Mouse (Mus musculus) retina, embryonic 14.5 days (tissue): ENCODE data around the gene Gcdh.
A peak's percentile ranks its signal among the peaks of the same experiment; 100 is the strongest.
"Not testable (repeated sequence)": the region's sequence is repeated elsewhere in the genome, so short reads cannot be mapped to it uniquely, and the experiment has no call there.

Source experiments
- DNase-seq: peaks from one replicate; pipeline ENCODE4 v3.0.0-alpha.2; 2015; ENCODE audit warnings: low spot score

The Gcdh gene

GRCm38 (mm10) chr8:84910551-84910950 is 16.8 kb upstream of the Gcdh start:
- DNase-seq = no peak

- DNase-seq = no peak
Measured at GRCm38 (mm10) chr8:84909949-84910348, 16.2 kb upstream of the Gcdh start.

GRCm38 (mm10) chr8:84909162-84909767 is 15.5 kb upstream of the Gcdh start:
- peak; percentile 11 for DNase-seq

- peak; percentile 94 for DNase-seq
Measured at GRCm38 (mm10) chr8:84908421-84909161, 14.9 kb upstream of the Gcdh start, which contains the start of gene Dnase2a. Dnase2a (plus strand) TSS chr8:84908560.

GRCm38 (mm10) chr8:84907979-84908378 is 14.3 kb upstream of the Gcdh start:
- DNase-seq = not testable (repeated sequence)

GRCm38 (mm10) chr8:84907493-84907892 is 13.8 kb upstream of the Gcdh start:
- no peak for DNase-seq

GRCm38 (mm10) chr8:84907037-84907436 is 13.3 kb upstream of the Gcdh start:
- DNase-seq = no peak

- DNase-seq = no peak
Measured at GRCm38 (mm10) chr8:84904351-84904750, 10.6 kb upstream of the Gcdh start.

- DNase-seq = peak; percentile 95
Measured at GRCm38 (mm10) chr8:84902920-84903661, 9.4 kb upstream of the Gcdh start.

- DNase-seq = no peak
Measured at GRCm38 (mm10) chr8:84902367-84902919, 8.7 kb upstream of the Gcdh start.

GRCm38 (mm10) chr8:84901752-84902151 is 8.0 kb upstream of the Gcdh start, which contains the start of gene Klf1:
Klf1 (plus strand) TSS chr8:84901928.
- DNase-seq = no peak

GRCm38 (mm10) chr8:84901071-84901470 is 7.3 kb upstream of the Gcdh start:
- DNase-seq = no peak

- no peak for DNase-seq
Measured at GRCm38 (mm10) chr8:84895963-84896362, 2.2 kb upstream of the Gcdh start.

GRCm38 (mm10) chr8:84892993-84893708 is 570 bp downstream of the Gcdh start:
- DNase-seq = no peak

- no peak for DNase-seq
Measured at GRCm38 (mm10) chr8:84889141-84889540, 4.6 kb downstream of the Gcdh start.

GRCm38 (mm10) chr8:84888280-84888679 is 5.4 kb downstream of the Gcdh start:
- no peak for DNase-seq

- no peak for DNase-seq
Measured at GRCm38 (mm10) chr8:84884728-84885127, 9.0 kb downstream of the Gcdh start.

- no peak for DNase-seq
Measured at GRCm38 (mm10) chr8:84878915-84879314, 14.8 kb downstream of the Gcdh start.

GRCm38 (mm10) chr8:84877297-84878035 is 16.3 kb downstream of the Gcdh start:
- no peak for DNase-seq

- no peak for DNase-seq
Measured at GRCm38 (mm10) chr8:84874339-84874738, 19.4 kb downstream of the Gcdh start.

GRCm38 (mm10) chr8:84873016-84873415 is 20.7 kb downstream of the Gcdh start:
- DNase-seq = no peak
